In genomic region chr2:144264398-144265119, GRCm38 (mm10) we compare ENCODE assay signal across 10 mouse cellular contexts. TPM values are rescaled to one million over a fixed set of nuclear protein-coding genes. Genes with fewer than 3 reads are reported as not detected.
DNase-seq lines count a peak whose midpoint lies in the region; ATAC-seq and TF ChIP-seq lines count a peak whose summit lies in the region.
"Had no signal": no experiment of that assay in that cellular context is flagged by ENCODE, and none has a peak within 500 bp of the region (broad histone marks: within the 10 kb centered on the region; RNA-seq: fewer than 3 reads in every experiment).

No protein-coding gene starts in this region.

- no peak overlapping the region; the same call in 1 of the 2 replicates for H3K4me3 ChIP-seq in spleen, adult 2 months (ENCODE audit: extremely low read depth, insufficient read depth, insufficient read length)
- no peak overlapping the region for H3K4me3 ChIP-seq in liver, embryonic 12.5 days
- no peak overlapping the region for H3K4me3 ChIP-seq in stomach, postnatal 0 days (ENCODE audit: low read depth, low read length)
- H3K4me3 ChIP-seq in hindbrain, embryonic 12.5 days = no peak overlapping the region

- DNase-seq in CD4-positive, CD25-positive, alpha-beta regulatory T cell, adult 2 months (ENCODE audit: low read depth, low spot score) = peak; percentile 22
- no peak for DNase-seq in spleen, adult 2 months (ENCODE audit: low read depth in 1 of 2, low spot score in 2 of 2)
- DNase-seq in spleen, adult 12 weeks (ENCODE audit: low spot score) = no peak
- DNase-seq in stomach, postnatal 0 days (ENCODE audit: low spot score) = no peak
- DNase-seq in cerebellum, adult 11 months = no peak
- DNase-seq: thymus, postnatal 4 days had no signal

- peaks cover 6% of the 10 kb centered on the region; the same call in 1 of the 2 replicates for H3K4me1 ChIP-seq in spleen, adult 2 months (ENCODE audit: control insufficient read depth, insufficient read depth, insufficient read length)
- peaks cover 75% of the 10 kb centered on the region for H3K4me1 ChIP-seq in liver, embryonic 12.5 days
- peaks cover 4% of the 10 kb centered on the region; the same call in 1 of the 2 replicates for H3K4me1 ChIP-seq in stomach, postnatal 0 days (replicated peaks; ENCODE audit: control insufficient read depth, insufficient read depth)
- peaks cover 22% of the 10 kb centered on the region for H3K4me1 ChIP-seq in hindbrain, embryonic 12.5 days

- no peak for TF ChIP-seq CTCF in spleen, adult 2 months (IDR thresholded peaks at IDR 0.05; ENCODE audit: extremely low read depth, insufficient read depth, insufficient read length, insufficient replicate concordance)
- TF ChIP-seq CTCF in stomach, postnatal 0 days (IDR thresholded peaks at IDR 0.05; ENCODE audit: low read depth) = no peak

- ATAC-seq in CD4-positive, CD25-positive, alpha-beta regulatory T cell, adult 4 months = no peak
- ATAC-seq in liver, embryonic 12.5 days = no peak
- no peak for ATAC-seq in stomach, postnatal 0 days (ENCODE audit: low FRiP score, low TSS enrichment)
- ATAC-seq in hindbrain, embryonic 12.5 days (ENCODE audit: low FRiP score) = no peak
- ATAC-seq: midbrain, embryonic 16.5 days had no signal

- no peaks in the 10 kb centered on the region for H3K9me3 ChIP-seq in liver, embryonic 12.5 days (replicated peaks)
- no peaks in the 10 kb centered on the region for H3K9me3 ChIP-seq in stomach, postnatal 0 days (ENCODE audit: control insufficient read depth, low read length)
- no peaks in the 10 kb centered on the region for H3K9me3 ChIP-seq in hindbrain, embryonic 12.5 days (replicated peaks)

- H3K27ac ChIP-seq in spleen, adult 2 months (ENCODE audit: insufficient read depth, low read length) = peak overlapping the region; percentile 86
- H3K27ac ChIP-seq in liver, embryonic 12.5 days = peak overlapping the region; percentile 13; the same call in 1 of the 2 replicates
- H3K27ac ChIP-seq in stomach, postnatal 0 days (replicated peaks) = no peak overlapping the region
- no peak overlapping the region for H3K27ac ChIP-seq in hindbrain, embryonic 12.5 days

- no peak overlapping the region for H3K9ac ChIP-seq in liver, embryonic 12.5 days
- H3K9ac ChIP-seq in stomach, postnatal 0 days (ENCODE audit: low read length) = no peak overlapping the region
- H3K9ac ChIP-seq in hindbrain, embryonic 12.5 days = no peak overlapping the region

- H3K4me2 ChIP-seq in liver, embryonic 12.5 days = peak overlapping the region; percentile 25; the same call in 1 of the 2 replicates
- H3K4me2 ChIP-seq in stomach, postnatal 0 days (replicated peaks; ENCODE audit: low read depth) = no peak overlapping the region
- no peak overlapping the region for H3K4me2 ChIP-seq in hindbrain, embryonic 12.5 days (replicated peaks)

- whole genome bisulfite sequencing in spleen, adult 2 months = 24% methylated on average over 5 of the region's 5 CpGs
- 68% methylated on average over 5 of the region's 5 CpGs for WGBS in liver, embryonic 12.5 days (ENCODE audit: insufficient replicate concordance)
- 57% methylated on average over 5 of the region's 5 CpGs for WGBS in stomach, postnatal 0 days
- 81% methylated on average over 5 of the region's 5 CpGs for WGBS in hindbrain, embryonic 12.5 days

- peaks cover 20% of the 10 kb centered on the region for H3K36me3 ChIP-seq in spleen, adult 2 months (ENCODE audit: control insufficient read depth, insufficient read depth, low read length)
- H3K36me3 ChIP-seq in liver, embryonic 12.5 days = peaks cover 91% of the 10 kb centered on the region
- 0 out of 2 replicates have a peak, but pooled peaks cover 2% of the 10 kb centered on the region for H3K36me3 ChIP-seq in stomach, postnatal 0 days (ENCODE audit: control insufficient read depth, insufficient read depth, low read length)
- H3K36me3 ChIP-seq in hindbrain, embryonic 12.5 days = peaks cover 7% of the 10 kb centered on the region

- no peak for TF ChIP-seq EP300 in stomach, postnatal 0 days (optimal IDR thresholded peaks at IDR 0.05)

- no peaks in the 10 kb centered on the region for H3K27me3 ChIP-seq in spleen, adult 2 months (ENCODE audit: control insufficient read depth, insufficient read depth, low read length)
- no peaks in the 10 kb centered on the region for H3K27me3 ChIP-seq in liver, embryonic 12.5 days (replicated peaks)
- no peaks in the 10 kb centered on the region for H3K27me3 ChIP-seq in stomach, postnatal 0 days (ENCODE audit: control insufficient read depth, insufficient read depth, low read length)
- no peaks in the 10 kb centered on the region for H3K27me3 ChIP-seq in hindbrain, embryonic 12.5 days

- TF ChIP-seq POLR2A in spleen, adult 2 months (IDR thresholded peaks at IDR 0.05; ENCODE audit: low read depth, low read length) = no peak

RNA-seq across cellular contexts. Expression of gene Mgme1, which starts 5.9 kb away (rescaled TPM):
- 10 to 100 TPM in 1 of 2 experiments, 1 to 10 TPM in 1; 7.7 to 13.6 TPM for polyA plus RNA-seq in CD4-positive, CD25-positive, alpha-beta regulatory T cell, adult 4 months (2017; shearing (Covaris generic))
- polyA plus RNA-seq in spleen, adult 2 months (2012; rRNA removed) = 2.0 and 2.1 TPM in 2 replicates
- polyA plus RNA-seq in liver, embryonic 12.5 days (2016; fragmentation: Nextera tagmentation; extraction: Ambion mirVana) = 17.4 and 19.0 TPM in 2 replicates
- polyA plus RNA-seq in stomach, postnatal 0 days (2015; fragmentation: Nextera tagmentation; extraction: Ambion mirVana) = 6.8 and 8.4 TPM in 2 replicates
- polyA plus RNA-seq in hindbrain, embryonic 12.5 days (2016; fragmentation: Nextera tagmentation; extraction: Ambion mirVana) = 15.4 and 16.2 TPM in 2 replicates

RNA-seq across cellular contexts. Expression of gene Snx5, which starts 6.1 kb away (rescaled TPM):
- 10 to 100 TPM; 57.7 to 79.5 TPM for polyA plus RNA-seq in CD4-positive, CD25-positive, alpha-beta regulatory T cell, adult 4 months (2017; shearing (Covaris generic))
- 80.2 and 100 TPM in 2 replicates for polyA plus RNA-seq in spleen, adult 2 months (2012; rRNA removed)
- polyA plus RNA-seq in liver, embryonic 12.5 days (2016; fragmentation: Nextera tagmentation; extraction: Ambion mirVana) = 104 and 107 TPM in 2 replicates
- 63.5 and 64.0 TPM in 2 replicates for polyA plus RNA-seq in stomach, postnatal 0 days (2015; fragmentation: Nextera tagmentation; extraction: Ambion mirVana)
- polyA plus RNA-seq in hindbrain, embryonic 12.5 days (2016; fragmentation: Nextera tagmentation; extraction: Ambion mirVana) = 93.0 and 97.0 TPM in 2 replicates

Comparison
In these comparisons a context has a peak if more than half of its experiments do, and no peak if none do; other contexts are left out.
1. H3K27ac ChIP-seq: peak in spleen, adult 2 months (single experiment) and liver, embryonic 12.5 days (single experiment); none in stomach, postnatal 0 days (single experiment) and hindbrain, embryonic 12.5 days (single experiment).